Mouse (Mus musculus): ENCODE results near the gene Pard3b. TPM values are rescaled to one million over a fixed set of nuclear protein-coding genes. Genes with fewer than 3 reads are reported as not detected.

The Pard3b gene
- polyA plus RNA-seq, 1 experiment, result 0.42 TPM

- Histone ChIP-seq H3K27me3 (ENCODE audit: control insufficient read depth, insufficient read depth, low read length, poor library complexity, severe bottlenecking) (no peaks in the 10 kb centered on the region), H3K4me3 (ENCODE audit: low read depth, low read length) (no peak overlapping the region), H3K27ac (ENCODE audit: insufficient read depth, low read length) (no peak overlapping the region), H3K9me3 (replicated peaks; ENCODE audit: control insufficient read depth, insufficient read depth, low read length, poor library complexity, severe bottlenecking) (no peaks in the 10 kb centered on the region), H3K9ac (ENCODE audit: low read depth, poor library complexity, severe bottlenecking) (no peak overlapping the region), H3K4me1 (ENCODE audit: control insufficient read depth, insufficient read depth, low read length) (no peaks in the 10 kb centered on the region), H3K36me3 (ENCODE audit: control insufficient read depth, insufficient read depth, low read length, poor library complexity, severe bottlenecking) (no peaks in the 10 kb centered on the region)
- TF ChIP-seq CTCF (IDR thresholded peaks at IDR 0.05; ENCODE audit: low read depth, low read length) (no peak), POLR2A (IDR thresholded peaks at IDR 0.05; ENCODE audit: insufficient read depth, low read length) (no peak), EP300 (IDR thresholded peaks at IDR 0.05; ENCODE audit: insufficient read depth, low read depth, low read length) (no peak)
Observed at GRCm38 (mm10) chr1:62412988-62413387, 774.4 kb downstream of the Pard3b start.

GRCm38 (mm10) chr1:62414521-62414920 is 775.9 kb downstream of the Pard3b start:
- no peaks in the 10 kb centered on the region for H3K36me3 ChIP-seq (ENCODE audit: control insufficient read depth, insufficient read depth, low read length, poor library complexity, severe bottlenecking)
- no peak overlapping the region for H3K9ac ChIP-seq (ENCODE audit: low read depth, poor library complexity, severe bottlenecking)
- no peaks in the 10 kb centered on the region for H3K4me1 ChIP-seq (ENCODE audit: control insufficient read depth, insufficient read depth, low read length)
- H3K27me3 ChIP-seq (ENCODE audit: control insufficient read depth, insufficient read depth, low read length, poor library complexity, severe bottlenecking), result no peaks in the 10 kb centered on the region
- H3K9me3 ChIP-seq (replicated peaks; ENCODE audit: control insufficient read depth, insufficient read depth, low read length, poor library complexity, severe bottlenecking), result no peaks in the 10 kb centered on the region
- TF ChIP-seq POLR2A (IDR thresholded peaks at IDR 0.05; ENCODE audit: insufficient read depth, low read length), result no peak
- TF ChIP-seq EP300 (IDR thresholded peaks at IDR 0.05; ENCODE audit: insufficient read depth, low read depth, low read length), result no peak
- TF ChIP-seq CTCF (IDR thresholded peaks at IDR 0.05; ENCODE audit: low read depth, low read length), result no peak
- no peak overlapping the region for H3K27ac ChIP-seq (ENCODE audit: insufficient read depth, low read length)
- H3K4me3 ChIP-seq (ENCODE audit: low read depth, low read length), result no peak overlapping the region

GRCm38 (mm10) chr1:62416627-62417374 is 778.2 kb downstream of the Pard3b start:
- no peak overlapping the region for H3K9ac ChIP-seq (ENCODE audit: low read depth, poor library complexity, severe bottlenecking)
- no peak overlapping the region for H3K27ac ChIP-seq (ENCODE audit: insufficient read depth, low read length)
- H3K4me3 ChIP-seq (ENCODE audit: low read depth, low read length), result no peak overlapping the region
- H3K4me1 ChIP-seq (ENCODE audit: control insufficient read depth, insufficient read depth, low read length), result no peaks in the 10 kb centered on the region
- H3K36me3 ChIP-seq (ENCODE audit: control insufficient read depth, insufficient read depth, low read length, poor library complexity, severe bottlenecking), result no peaks in the 10 kb centered on the region
- H3K9me3 ChIP-seq (replicated peaks; ENCODE audit: control insufficient read depth, insufficient read depth, low read length, poor library complexity, severe bottlenecking), result no peaks in the 10 kb centered on the region
- H3K27me3 ChIP-seq (ENCODE audit: control insufficient read depth, insufficient read depth, low read length, poor library complexity, severe bottlenecking), result no peaks in the 10 kb centered on the region
- TF ChIP-seq EP300 (IDR thresholded peaks at IDR 0.05; ENCODE audit: insufficient read depth, low read depth, low read length) (no peak), POLR2A (IDR thresholded peaks at IDR 0.05; ENCODE audit: insufficient read depth, low read length) (no peak), CTCF (IDR thresholded peaks at IDR 0.05; ENCODE audit: low read depth, low read length) (no peak)

GRCm38 (mm10) chr1:62422896-62423650 is 784.4 kb downstream of the Pard3b start:
- no peak overlapping the region for H3K9ac ChIP-seq (ENCODE audit: low read depth, poor library complexity, severe bottlenecking)
- no peaks in the 10 kb centered on the region for H3K27me3 ChIP-seq (ENCODE audit: control insufficient read depth, insufficient read depth, low read length, poor library complexity, severe bottlenecking)
- H3K36me3 ChIP-seq (ENCODE audit: control insufficient read depth, insufficient read depth, low read length, poor library complexity, severe bottlenecking), result no peaks in the 10 kb centered on the region
- H3K4me1 ChIP-seq (ENCODE audit: control insufficient read depth, insufficient read depth, low read length), result no peaks in the 10 kb centered on the region
- H3K27ac ChIP-seq (ENCODE audit: insufficient read depth, low read length), result no peak overlapping the region
- H3K4me3 ChIP-seq (ENCODE audit: low read depth, low read length), result no peak overlapping the region
- H3K9me3 ChIP-seq (replicated peaks; ENCODE audit: control insufficient read depth, insufficient read depth, low read length, poor library complexity, severe bottlenecking), result no peaks in the 10 kb centered on the region
- TF ChIP-seq CTCF (IDR thresholded peaks at IDR 0.05; ENCODE audit: low read depth, low read length), result no peak
- TF ChIP-seq EP300 (IDR thresholded peaks at IDR 0.05; ENCODE audit: insufficient read depth, low read depth, low read length), result no peak
- no peak for TF ChIP-seq POLR2A (IDR thresholded peaks at IDR 0.05; ENCODE audit: insufficient read depth, low read length)

- no peaks in the 10 kb centered on the region for H3K27me3 ChIP-seq (ENCODE audit: control insufficient read depth, insufficient read depth, low read length, poor library complexity, severe bottlenecking)
Observed at GRCm38 (mm10) chr1:62425369-62425768, 786.7 kb downstream of the Pard3b start.

GRCm38 (mm10) chr1:62428736-62429135 is 790.1 kb downstream of the Pard3b start:
- Histone ChIP-seq H3K27ac (ENCODE audit: insufficient read depth, low read length) (no peak overlapping the region), H3K4me3 (ENCODE audit: low read depth, low read length) (no peak overlapping the region), H3K36me3 (ENCODE audit: control insufficient read depth, insufficient read depth, low read length, poor library complexity, severe bottlenecking) (no peaks in the 10 kb centered on the region), H3K9me3 (replicated peaks; ENCODE audit: control insufficient read depth, insufficient read depth, low read length, poor library complexity, severe bottlenecking) (no peaks in the 10 kb centered on the region), H3K9ac (ENCODE audit: low read depth, poor library complexity, severe bottlenecking) (no peak overlapping the region), H3K4me1 (ENCODE audit: control insufficient read depth, insufficient read depth, low read length) (no peaks in the 10 kb centered on the region), H3K27me3 (ENCODE audit: control insufficient read depth, insufficient read depth, low read length, poor library complexity, severe bottlenecking) (no peaks in the 10 kb centered on the region)
- TF ChIP-seq POLR2A (IDR thresholded peaks at IDR 0.05; ENCODE audit: insufficient read depth, low read length), result no peak
- TF ChIP-seq EP300 (IDR thresholded peaks at IDR 0.05; ENCODE audit: insufficient read depth, low read depth, low read length), result no peak
- no peak for TF ChIP-seq CTCF (IDR thresholded peaks at IDR 0.05; ENCODE audit: low read depth, low read length)

More at GRCm38 (mm10) chr1:62425369-62425768, 786.7 kb downstream of the Pard3b start:
- Histone ChIP-seq H3K9ac (ENCODE audit: low read depth, poor library complexity, severe bottlenecking) (no peak overlapping the region), H3K36me3 (ENCODE audit: control insufficient read depth, insufficient read depth, low read length, poor library complexity, severe bottlenecking) (no peaks in the 10 kb centered on the region), H3K4me1 (ENCODE audit: control insufficient read depth, insufficient read depth, low read length) (no peaks in the 10 kb centered on the region), H3K27ac (ENCODE audit: insufficient read depth, low read length) (no peak overlapping the region), H3K4me3 (ENCODE audit: low read depth, low read length) (no peak overlapping the region), H3K9me3 (replicated peaks; ENCODE audit: control insufficient read depth, insufficient read depth, low read length, poor library complexity, severe bottlenecking) (no peaks in the 10 kb centered on the region)
- TF ChIP-seq EP300 (IDR thresholded peaks at IDR 0.05; ENCODE audit: insufficient read depth, low read depth, low read length), result no peak
- TF ChIP-seq CTCF (IDR thresholded peaks at IDR 0.05; ENCODE audit: low read depth, low read length), result no peak
- TF ChIP-seq POLR2A (IDR thresholded peaks at IDR 0.05; ENCODE audit: insufficient read depth, low read length), result no peak

Measured in ES-Bruce4 (cell line).